Mouse (Mus musculus): ENCODE results near the gene H2al1e. TPM values are rescaled to one million over a fixed set of nuclear protein-coding genes. Genes with fewer than 3 reads are reported as not detected.
"Not testable (repeated sequence)": the region's sequence is repeated elsewhere in the genome, so short reads cannot be mapped to it uniquely, and the experiment has no call there.

H2al1e gene
- not detected in 2 replicates for polyA plus RNA-seq (2015; fragmentation: Nextera tagmentation; extraction: Ambion mirVana)

- not testable (repeated sequence) for H3K4me3 ChIP-seq (replicated peaks; ENCODE audit: low read depth, low read length); H3K9me3 ChIP-seq (replicated peaks; ENCODE audit: low read length); H3K4me1 ChIP-seq (replicated peaks; ENCODE audit: insufficient read depth, low read length); ATAC-seq (replicated peaks; ENCODE audit: low FRiP score, low read depth); H3K27me3 ChIP-seq (ENCODE audit: insufficient read depth, low read length); H3K4me2 ChIP-seq (ENCODE audit: low read length); H3K27ac ChIP-seq; DNase-seq (ENCODE audit: low spot score); H3K9ac ChIP-seq (ENCODE audit: low read depth, low read length); H3K36me3 ChIP-seq (ENCODE audit: insufficient read depth, low read length)
- WGBS = no CpG with 5 or more reads among the region's 3 CpGs
These were observed at the start of gene H2al1e for GRCm38 (mm10) chrX:11311634-11312033. TSS of gene H2al1e (plus strand) at chrX:11311934.

GRCm38 (mm10) chrX:11264918-11265317 is 46.8 kb upstream of the H2al1e start:
- Histone ChIP-seq H3K27me3 (ENCODE audit: insufficient read depth, low read length) (no peaks in the 10 kb centered on the region), H3K36me3 (ENCODE audit: insufficient read depth, low read length) (no peaks in the 10 kb centered on the region), H3K4me1 (replicated peaks; ENCODE audit: insufficient read depth, low read length) (no peaks in the 10 kb centered on the region), H3K27ac (no peak overlapping the region), H3K4me2 (ENCODE audit: low read length) (no peak overlapping the region), H3K9ac (ENCODE audit: low read depth, low read length) (no peak overlapping the region), H3K9me3 (replicated peaks; ENCODE audit: low read length) (no peaks in the 10 kb centered on the region), H3K4me3 (replicated peaks; ENCODE audit: low read depth, low read length) (no peak overlapping the region)
- 58% methylated on average over 8 of the region's 8 CpGs for WGBS
- DNase-seq (ENCODE audit: low spot score) (peak; percentile 46), ATAC-seq (replicated peaks; ENCODE audit: low FRiP score, low read depth) (no peak)
- TF ChIP-seq CTCF (IDR thresholded peaks at IDR 0.05; ENCODE audit: low read depth) = no peak

- 49% methylated on average over 7 of the region's 7 CpGs for WGBS
- H3K4me3 ChIP-seq (replicated peaks; ENCODE audit: low read depth, low read length) = no peak overlapping the region
- H3K27ac ChIP-seq = no peak overlapping the region
- no peak overlapping the region for H3K4me2 ChIP-seq (ENCODE audit: low read length)
- H3K36me3 ChIP-seq (ENCODE audit: insufficient read depth, low read length) = no peaks in the 10 kb centered on the region
- DNase-seq (ENCODE audit: low spot score) = peak; percentile 75
- no peak overlapping the region for H3K9ac ChIP-seq (ENCODE audit: low read depth, low read length)
- ATAC-seq (replicated peaks; ENCODE audit: low FRiP score, low read depth) = no peak
- no peak for TF ChIP-seq CTCF (IDR thresholded peaks at IDR 0.05; ENCODE audit: low read depth)
- H3K4me1 ChIP-seq (replicated peaks; ENCODE audit: insufficient read depth, low read length) = no peaks in the 10 kb centered on the region
- no peaks in the 10 kb centered on the region for H3K27me3 ChIP-seq (ENCODE audit: insufficient read depth, low read length)
- no peaks in the 10 kb centered on the region for H3K9me3 ChIP-seq (replicated peaks; ENCODE audit: low read length)
These were observed 43.9 kb upstream of the H2al1e start for GRCm38 (mm10) chrX:11267791-11268190.

- Histone ChIP-seq H3K9me3 (replicated peaks; ENCODE audit: low read length) (no peaks in the 10 kb centered on the region), H3K4me1 (replicated peaks; ENCODE audit: insufficient read depth, low read length) (no peaks in the 10 kb centered on the region), H3K9ac (ENCODE audit: low read depth, low read length) (no peak overlapping the region), H3K36me3 (ENCODE audit: insufficient read depth, low read length) (no peaks in the 10 kb centered on the region), H3K4me2 (ENCODE audit: low read length) (no peak overlapping the region), H3K27ac (no peak overlapping the region), H3K27me3 (ENCODE audit: insufficient read depth, low read length) (no peaks in the 10 kb centered on the region), H3K4me3 (replicated peaks; ENCODE audit: low read depth, low read length) (no peak overlapping the region)
- DNase-seq (ENCODE audit: low spot score) (no peak), ATAC-seq (replicated peaks; ENCODE audit: low FRiP score, low read depth) (no peak)
- TF ChIP-seq CTCF (IDR thresholded peaks at IDR 0.05; ENCODE audit: low read depth) = no peak
- WGBS = 82% methylated on average over 3 of the region's 3 CpGs
These were observed 42.7 kb upstream of the H2al1e start for GRCm38 (mm10) chrX:11269074-11269473.

DNA sequence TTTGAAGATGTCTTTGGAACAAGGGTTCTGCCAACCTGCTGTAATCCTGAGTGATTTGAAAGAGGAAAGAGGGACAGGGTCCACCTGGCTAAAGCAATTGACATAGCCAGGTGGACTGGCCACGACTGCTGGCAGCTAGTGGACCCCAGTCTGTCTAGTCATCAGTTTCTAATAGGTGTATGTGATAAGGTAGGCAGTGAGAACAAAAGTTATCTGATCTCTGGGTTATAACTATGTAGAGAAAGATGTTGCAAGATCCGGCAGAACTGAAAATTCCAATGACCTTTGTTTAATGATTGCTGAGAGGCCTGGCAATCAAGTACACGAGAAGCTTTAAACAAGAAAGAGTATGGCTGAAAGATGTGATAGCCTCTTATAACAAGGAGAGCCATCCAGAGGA is 38.5 kb upstream of the H2al1e start:
- ATAC-seq (replicated peaks; ENCODE audit: low FRiP score, low read depth) (no peak), DNase-seq (ENCODE audit: low spot score) (no peak)
- 72% methylated on average over 3 of the region's 3 CpGs for WGBS
- Histone ChIP-seq H3K36me3 (ENCODE audit: insufficient read depth, low read length) (no peaks in the 10 kb centered on the region), H3K4me2 (ENCODE audit: low read length) (no peak overlapping the region), H3K9ac (ENCODE audit: low read depth, low read length) (no peak overlapping the region), H3K27me3 (ENCODE audit: insufficient read depth, low read length) (no peaks in the 10 kb centered on the region), H3K4me1 (replicated peaks; ENCODE audit: insufficient read depth, low read length) (no peaks in the 10 kb centered on the region), H3K4me3 (replicated peaks; ENCODE audit: low read depth, low read length) (no peak overlapping the region), H3K27ac (no peak overlapping the region), H3K9me3 (replicated peaks; ENCODE audit: low read length) (no peaks in the 10 kb centered on the region)
- no peak for TF ChIP-seq CTCF (IDR thresholded peaks at IDR 0.05; ENCODE audit: low read depth)

DNA sequence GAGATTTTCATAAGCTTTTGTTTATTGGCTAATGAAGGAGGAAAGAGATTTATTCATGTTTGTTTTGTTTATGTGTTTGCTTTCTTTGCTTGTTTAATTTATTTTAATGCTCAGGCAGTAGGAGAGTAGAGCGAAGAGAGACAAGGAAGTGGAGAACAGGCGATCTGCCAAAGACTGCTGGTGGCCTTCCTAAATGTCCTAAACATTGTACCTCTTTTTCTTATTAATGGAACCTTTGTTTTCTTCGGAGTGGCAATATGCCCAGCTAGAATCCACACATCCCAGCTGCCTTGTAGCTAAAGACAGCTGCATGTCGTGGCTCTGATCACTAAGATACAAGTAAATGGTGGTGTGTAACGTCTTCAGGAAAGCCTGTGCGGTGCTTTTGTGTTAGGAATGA is 34.7 kb upstream of the H2al1e start:
- Histone ChIP-seq H3K27me3 (ENCODE audit: insufficient read depth, low read length) (no peaks in the 10 kb centered on the region), H3K9me3 (replicated peaks; ENCODE audit: low read length) (no peaks in the 10 kb centered on the region), H3K4me1 (replicated peaks; ENCODE audit: insufficient read depth, low read length) (no peaks in the 10 kb centered on the region), H3K27ac (no peak overlapping the region), H3K36me3 (ENCODE audit: insufficient read depth, low read length) (no peaks in the 10 kb centered on the region), H3K4me3 (replicated peaks; ENCODE audit: low read depth, low read length) (no peak overlapping the region), H3K4me2 (ENCODE audit: low read length) (no peak overlapping the region), H3K9ac (ENCODE audit: low read depth, low read length) (no peak overlapping the region)
- no peak for ATAC-seq (replicated peaks; ENCODE audit: low FRiP score, low read depth)
- TF ChIP-seq CTCF (IDR thresholded peaks at IDR 0.05; ENCODE audit: low read depth) = no peak
- 78% methylated on average over 6 of the region's 6 CpGs for WGBS
- no peak for DNase-seq (ENCODE audit: low spot score)

DNA sequence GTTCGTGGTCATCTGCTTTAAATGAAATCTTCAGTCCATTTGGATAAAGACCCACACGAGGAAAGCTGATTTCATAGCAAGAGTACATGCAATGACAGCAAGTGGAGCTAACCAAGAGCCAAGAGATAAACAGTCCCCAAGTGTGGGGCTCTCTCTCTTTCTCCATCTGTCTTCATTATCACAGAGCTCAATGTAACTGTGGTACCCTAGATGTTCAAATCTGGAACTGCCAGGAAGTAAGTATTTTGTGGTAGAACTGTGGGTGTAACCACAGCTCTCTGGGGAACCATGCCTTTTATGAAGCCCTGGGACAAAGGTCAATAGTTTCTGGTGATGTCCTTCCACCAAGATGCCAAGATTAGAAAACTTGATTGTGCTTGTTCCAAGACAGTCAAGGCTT is 31.0 kb upstream of the H2al1e start:
- no peak overlapping the region for H3K4me2 ChIP-seq (ENCODE audit: low read length)
- H3K4me3 ChIP-seq (replicated peaks; ENCODE audit: low read depth, low read length) = no peak overlapping the region
- H3K27me3 ChIP-seq (ENCODE audit: insufficient read depth, low read length) = no peaks in the 10 kb centered on the region
- 67% methylated on average over 2 of the region's 2 CpGs for WGBS
- H3K27ac ChIP-seq = no peak overlapping the region
- DNase-seq (ENCODE audit: low spot score) (no peak), ATAC-seq (replicated peaks; ENCODE audit: low FRiP score, low read depth) (no peak)
- H3K4me1 ChIP-seq (replicated peaks; ENCODE audit: insufficient read depth, low read length) = no peaks in the 10 kb centered on the region
- no peaks in the 10 kb centered on the region for H3K9me3 ChIP-seq (replicated peaks; ENCODE audit: low read length)
- H3K9ac ChIP-seq (ENCODE audit: low read depth, low read length) = no peak overlapping the region
- TF ChIP-seq CTCF (IDR thresholded peaks at IDR 0.05; ENCODE audit: low read depth) = no peak
- H3K36me3 ChIP-seq (ENCODE audit: insufficient read depth, low read length) = no peaks in the 10 kb centered on the region
